Mouse (Mus musculus) NIH3T3 (cell line): ENCODE measurements around the gene Lax1.

Experiments used
- DNase-seq: peaks from one replicate; pipeline ENCODE4 v3.0.0-alpha.2; 2012; ENCODE audit warnings: low read depth

The Lax1 gene

DNA sequence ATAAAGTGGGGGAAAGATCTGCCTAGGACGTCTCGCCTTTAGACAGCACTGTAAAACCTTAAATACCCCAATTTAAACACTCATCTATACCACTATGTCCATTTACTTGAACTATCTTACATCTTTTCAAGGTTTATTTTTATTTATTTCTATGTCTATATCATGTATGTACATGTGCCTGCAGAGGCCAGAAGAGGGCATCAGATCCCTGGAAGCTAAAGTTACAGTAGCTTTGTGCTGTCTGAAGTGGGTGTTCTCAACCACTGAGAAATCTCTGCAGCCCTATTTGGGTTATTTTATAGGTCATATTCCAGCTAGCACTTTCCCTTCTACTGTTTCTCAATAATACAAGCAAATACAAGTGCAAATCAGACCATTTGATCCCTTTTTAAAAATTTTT lies 57.7 kb downstream of the Lax1 start:
- peak; percentile 42 for DNase-seq
